Mouse (Mus musculus): ENCODE data around the gene Gsap. TPM values are rescaled to one million over a fixed set of nuclear protein-coding genes. Genes with fewer than 3 reads are reported as not detected.
A peak's percentile ranks its signal among the peaks of the same experiment; 100 is the strongest.
"Not testable (repeated sequence)": the region's sequence is repeated elsewhere in the genome, so short reads cannot be mapped to it uniquely, and the experiment has no call there.

Gsap gene
- polyA plus RNA-seq, 2 experiments from 2014 or later, result 36.4 to 48.7 TPM

DNA sequence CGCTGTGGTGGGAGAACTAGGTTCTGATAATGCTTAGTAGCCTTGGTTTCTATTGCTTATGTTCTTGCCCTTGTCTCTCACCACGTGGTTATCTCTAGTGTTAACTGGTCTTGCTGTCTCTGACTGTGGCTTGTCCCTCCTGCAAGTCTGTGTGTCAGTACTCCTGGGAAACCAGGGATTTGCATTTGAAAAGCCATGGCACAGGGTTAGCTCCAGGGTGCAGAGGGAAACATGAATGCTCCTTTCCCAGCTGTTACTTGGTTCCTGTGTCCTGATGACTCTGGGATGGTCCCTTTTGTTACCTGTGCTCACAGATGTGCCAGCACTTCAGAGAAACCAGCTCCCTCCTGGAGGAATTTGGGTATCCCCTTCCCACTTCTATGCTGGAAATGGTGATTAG is 3.0 kb upstream of the Gsap start:
- ATAC-seq, result not testable (repeated sequence)

DNA sequence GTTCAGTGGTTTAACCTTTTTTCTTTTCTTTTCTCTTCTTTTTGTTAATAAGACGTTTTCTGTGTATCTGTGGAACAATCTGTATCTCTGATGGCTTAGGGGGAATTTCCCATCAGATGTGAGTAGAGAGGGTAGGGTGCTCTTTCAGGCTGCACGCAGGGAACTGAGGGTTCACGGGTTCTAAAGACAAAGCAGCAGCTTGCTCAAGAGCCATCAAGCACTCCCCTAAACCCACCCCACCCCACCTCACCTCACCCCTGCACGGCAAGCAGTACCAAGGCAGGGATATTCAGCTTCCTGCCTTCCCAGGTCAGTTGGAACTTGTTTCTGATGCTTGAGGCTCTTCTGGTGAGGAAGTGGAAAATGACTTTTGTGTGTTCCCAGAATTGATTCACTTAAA is 766 bp downstream of the Gsap start:
- peak; percentile 46 for ATAC-seq

DNA sequence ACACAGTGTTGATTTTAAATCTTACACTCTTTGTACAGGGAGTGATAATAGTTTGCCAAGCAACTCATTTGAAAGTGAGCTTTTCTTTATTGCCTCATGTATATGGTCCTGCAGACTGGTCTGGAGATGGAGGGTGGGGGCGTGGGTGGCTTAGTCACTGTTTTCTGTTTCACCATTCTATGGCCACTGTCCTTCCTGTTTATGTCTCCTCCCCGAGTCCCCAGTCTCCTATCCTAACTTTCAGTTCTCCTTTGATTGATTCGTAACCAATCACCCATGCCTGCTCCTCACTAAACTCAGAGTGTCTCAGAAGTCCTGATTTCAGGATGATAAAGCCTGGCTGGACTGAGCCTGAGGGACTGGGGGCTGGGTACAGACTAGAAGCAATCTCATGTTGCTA is 2.4 kb downstream of the Gsap start:
- no peak for ATAC-seq

DNA sequence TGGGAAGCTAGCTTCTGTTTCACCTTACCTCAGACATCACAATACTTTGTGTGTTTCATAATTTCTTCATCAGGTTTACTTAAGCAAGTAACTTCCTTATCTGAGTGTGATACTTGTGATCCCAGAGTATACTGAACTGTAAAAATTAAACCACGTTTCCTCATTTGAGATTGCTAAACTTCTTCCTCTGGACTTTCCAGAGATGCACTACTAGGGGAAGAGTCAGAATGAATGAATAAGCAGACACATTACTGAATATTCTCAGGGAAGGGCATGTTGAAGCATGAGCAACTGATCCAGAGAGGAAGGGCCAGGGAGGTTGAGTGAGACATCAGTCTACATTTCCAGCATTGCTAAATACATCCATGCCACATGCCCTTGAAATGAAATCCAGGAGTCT is 3.0 kb downstream of the Gsap start:
- ATAC-seq, result no peak

DNA sequence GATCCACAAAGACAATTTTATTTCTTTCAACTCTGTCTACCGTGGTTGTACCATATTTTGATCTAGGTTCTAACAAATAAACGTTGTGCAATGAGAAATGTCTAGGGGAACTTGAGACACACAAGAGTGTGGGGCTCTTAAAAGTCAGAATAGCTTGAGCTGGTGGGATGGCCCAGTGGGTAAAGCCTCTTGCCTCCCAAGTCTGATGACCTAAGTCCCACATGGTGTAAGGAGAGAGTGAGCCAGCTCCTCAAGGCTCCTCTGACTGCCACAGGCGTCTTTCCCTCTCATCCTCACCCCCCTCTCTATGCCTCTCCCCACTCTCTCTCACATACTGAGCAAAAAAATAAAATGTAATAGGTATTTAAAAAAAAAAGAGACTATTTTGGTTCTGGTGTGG is 3.4 kb downstream of the Gsap start:
- no peak for ATAC-seq

DNA sequence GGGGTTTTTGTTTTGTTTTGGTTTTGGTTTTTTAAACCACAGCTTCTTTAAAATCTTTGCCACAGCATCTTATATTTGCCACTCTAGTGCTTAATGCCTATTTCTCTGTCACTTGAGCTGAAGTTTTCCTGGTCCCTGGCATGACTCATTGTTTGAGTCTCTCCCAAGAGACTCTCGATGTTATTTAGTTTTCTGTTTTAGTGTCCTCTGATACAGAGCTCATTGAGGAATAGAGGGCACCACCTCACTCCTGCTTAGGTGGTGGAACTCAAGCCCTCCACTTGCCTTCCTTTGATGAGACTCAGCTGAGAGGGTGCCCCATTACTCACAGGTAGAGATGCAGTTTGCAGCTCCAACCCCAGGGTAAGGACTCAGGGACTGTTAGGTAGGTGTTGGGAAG is 17.4 kb downstream of the Gsap start:
- ATAC-seq, result peak; percentile 32

DNA sequence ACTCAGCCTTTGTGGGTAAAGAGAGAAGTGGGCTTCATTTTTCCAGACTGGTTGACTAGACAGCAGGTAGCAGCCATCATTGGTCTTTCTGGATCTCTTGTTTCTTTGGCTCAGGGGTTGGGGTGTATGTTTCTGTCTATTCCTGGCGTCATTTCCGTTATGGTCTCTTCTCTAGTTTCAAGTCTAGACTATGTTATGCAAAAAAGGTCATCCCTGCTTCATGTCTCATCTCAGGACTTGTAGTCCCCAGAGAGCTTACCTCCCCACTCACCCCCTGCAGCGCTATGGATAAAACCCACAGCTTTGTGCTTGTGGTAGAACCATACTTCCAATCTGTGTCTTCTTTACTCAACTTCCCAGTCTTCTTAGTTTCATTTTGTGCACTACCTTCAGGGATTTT is 18.1 kb downstream of the Gsap start:
- ATAC-seq, result peak; percentile 39

DNA sequence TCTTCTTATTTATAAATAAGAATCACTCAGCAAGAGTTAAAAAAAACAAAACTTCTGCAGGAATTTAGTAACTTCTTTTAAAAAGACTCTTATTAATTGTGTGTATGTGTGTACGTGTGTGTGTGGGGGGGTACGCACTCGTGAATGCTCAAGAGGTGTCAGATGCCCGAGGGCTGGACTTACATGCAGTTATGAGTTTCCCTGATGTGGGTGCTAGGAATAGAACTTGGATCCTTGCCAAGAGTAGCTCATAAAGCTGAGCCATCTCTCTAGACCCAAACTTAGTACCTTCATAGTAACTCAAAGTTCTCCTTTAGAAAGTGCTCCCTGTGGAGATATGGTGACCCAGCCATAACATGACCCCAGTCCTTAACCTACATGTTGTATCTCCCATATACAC is 20.0 kb downstream of the Gsap start:
- ATAC-seq, result no peak

DNA sequence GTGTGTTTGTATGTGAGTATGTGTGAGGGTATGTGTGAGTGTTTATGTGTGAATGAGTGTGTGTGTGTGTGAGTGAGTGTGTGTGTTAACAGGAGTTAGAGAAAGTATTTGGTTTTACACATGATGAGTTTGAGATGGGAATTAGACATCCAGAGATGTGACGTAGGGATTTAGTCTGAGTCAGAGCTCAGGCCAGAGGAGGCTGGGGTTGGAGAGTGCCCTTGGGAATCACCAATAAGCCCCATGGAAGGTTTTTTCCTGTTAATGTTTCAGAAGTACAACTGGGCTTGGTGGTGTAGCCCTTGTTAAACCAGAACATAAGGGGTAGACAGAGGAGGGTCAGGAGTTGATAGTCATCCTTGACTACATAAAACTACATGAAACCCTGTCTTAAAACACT is 25.4 kb downstream of the Gsap start:
- no peak for ATAC-seq

DNA sequence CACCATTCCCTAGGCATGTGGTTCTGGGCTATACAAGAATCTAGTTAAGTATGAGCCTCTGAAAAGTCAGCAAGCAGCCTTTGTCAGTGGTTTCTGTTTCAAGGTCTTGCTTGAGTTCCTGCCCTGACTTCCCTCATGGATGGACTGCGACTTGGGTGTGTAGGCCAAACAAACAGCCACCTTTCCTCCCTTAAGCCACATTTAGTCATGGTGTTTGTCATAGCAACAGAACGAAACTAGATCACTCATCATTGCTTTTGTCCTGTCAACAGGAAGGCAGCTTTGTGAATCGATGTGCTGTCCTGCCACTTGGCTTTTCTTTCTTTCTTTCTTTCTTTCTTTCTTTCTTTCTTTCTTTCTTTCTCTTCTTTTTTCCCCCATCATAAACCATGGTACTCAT is 26.9 kb downstream of the Gsap start:
- ATAC-seq, result peak; percentile 49

DNA sequence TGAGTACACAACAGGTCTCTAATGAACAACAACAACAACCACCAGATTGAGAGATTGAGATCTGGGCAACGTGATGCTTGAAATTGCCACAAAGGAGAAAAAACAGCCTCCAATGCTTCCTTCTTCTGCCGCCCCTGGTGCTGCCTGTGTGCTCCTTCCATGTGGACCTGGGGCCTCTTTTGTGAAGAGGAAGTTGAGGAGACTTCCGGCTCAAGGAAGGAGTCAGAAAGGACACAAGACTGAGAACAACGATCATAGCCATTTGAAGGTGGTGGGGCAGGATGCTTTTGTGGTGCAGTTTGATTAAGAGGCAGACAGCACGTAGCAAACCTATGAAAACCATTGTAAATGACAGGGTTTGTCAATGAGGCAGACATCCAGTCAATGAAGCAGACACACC is 27.7 kb downstream of the Gsap start:
- peak; percentile 75 for ATAC-seq

DNA sequence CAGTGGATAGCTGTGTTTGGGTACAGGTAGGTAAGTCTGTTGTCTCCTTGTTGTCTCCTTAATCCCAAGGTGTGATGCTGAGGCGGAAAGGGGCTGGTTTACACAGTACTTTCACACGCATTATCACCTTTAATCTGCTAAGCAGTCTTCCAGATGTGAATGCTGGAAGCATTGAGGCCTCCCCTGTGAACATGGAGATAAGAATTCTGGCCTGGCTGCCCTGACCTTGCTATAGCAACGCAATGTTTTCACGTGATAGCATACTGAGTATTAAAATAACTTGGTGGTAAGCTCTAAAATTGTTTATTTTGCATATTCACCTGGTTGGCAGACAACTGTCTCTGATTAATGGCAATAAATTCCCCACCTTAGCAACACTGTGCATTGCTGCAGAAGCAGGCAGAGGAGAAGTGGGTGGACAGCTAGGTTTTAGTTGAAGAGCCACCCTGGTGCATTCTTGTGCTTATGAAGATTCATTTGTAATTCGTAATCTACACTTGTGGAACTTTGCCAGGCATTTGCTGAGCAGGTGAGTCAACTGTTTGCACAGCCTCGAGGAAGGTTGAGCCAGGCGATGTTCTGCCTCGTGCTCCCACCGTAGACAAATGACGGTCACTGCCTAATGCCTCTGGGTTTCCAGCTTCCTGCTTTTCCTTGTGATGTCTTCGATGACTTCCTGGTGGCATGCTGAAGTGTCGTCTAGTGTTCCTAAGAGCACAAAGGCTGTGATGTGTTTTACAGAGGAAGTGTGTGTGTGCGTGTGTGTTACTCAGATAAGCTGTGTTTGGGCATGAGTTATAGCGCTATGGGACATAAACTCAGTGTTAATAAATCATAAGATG is 31.6 kb downstream of the Gsap start:
- no peak for ATAC-seq

DNA sequence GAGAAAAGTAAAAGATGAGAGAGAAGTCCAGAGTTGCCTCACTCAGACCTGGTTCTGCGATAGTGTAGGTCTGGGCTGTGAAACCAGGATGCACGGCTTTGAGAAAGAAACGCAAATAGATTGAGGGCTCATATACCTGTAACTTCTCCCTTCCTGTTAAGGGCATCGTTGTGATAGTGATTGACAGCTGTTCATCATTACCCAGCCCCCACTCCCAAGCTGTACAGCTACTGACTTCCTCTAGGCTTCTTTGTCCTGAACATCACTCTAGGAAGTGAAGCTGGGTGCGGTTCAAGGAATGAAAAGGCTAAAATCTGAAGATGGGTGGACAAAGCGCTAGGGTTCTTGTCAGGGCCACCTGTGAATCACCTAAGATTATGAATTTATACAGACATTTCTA is 46.8 kb downstream of the Gsap start:
- peak; percentile 81 for ATAC-seq

DNA sequence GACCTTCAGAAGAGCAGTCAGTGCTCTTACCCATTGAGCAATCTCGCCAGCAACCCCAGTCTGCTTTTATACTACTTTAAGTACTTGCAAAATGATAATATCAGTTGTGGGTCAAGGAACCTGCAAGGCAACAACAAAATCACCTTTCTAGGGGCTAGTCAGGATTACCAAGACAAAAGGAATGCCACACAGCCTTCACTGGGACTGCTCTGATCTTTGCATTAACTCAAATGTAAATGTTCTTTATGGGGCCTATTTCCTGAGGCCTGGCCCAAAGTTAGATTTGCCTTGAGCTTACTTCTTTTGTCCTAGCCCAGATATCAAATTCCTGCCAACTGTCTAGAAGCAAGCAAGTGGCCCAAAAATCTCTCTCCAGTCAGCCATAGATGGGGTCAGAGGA is 58.5 kb downstream of the Gsap start:
- no peak for ATAC-seq

DNA sequence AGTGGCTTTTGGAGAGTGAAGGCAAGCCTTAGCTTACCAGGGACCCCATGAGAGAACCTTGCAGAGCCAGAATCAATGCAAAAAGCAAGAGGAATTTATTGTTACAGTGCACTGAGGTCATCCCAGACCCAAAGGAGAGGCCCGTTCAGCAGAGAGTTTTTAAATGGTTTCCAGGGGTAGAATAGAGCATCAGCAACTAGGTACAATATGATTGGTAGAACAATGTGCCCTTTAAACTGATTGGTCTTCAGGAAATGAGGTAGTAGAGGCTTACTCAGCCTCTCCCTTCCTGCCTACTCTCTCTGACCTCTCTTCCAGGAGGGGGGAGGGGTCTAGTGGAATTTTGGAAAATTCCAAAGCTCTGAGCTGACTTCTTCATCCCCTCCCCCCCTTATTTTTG is 59.2 kb downstream of the Gsap start:
- ATAC-seq, result no peak

DNA sequence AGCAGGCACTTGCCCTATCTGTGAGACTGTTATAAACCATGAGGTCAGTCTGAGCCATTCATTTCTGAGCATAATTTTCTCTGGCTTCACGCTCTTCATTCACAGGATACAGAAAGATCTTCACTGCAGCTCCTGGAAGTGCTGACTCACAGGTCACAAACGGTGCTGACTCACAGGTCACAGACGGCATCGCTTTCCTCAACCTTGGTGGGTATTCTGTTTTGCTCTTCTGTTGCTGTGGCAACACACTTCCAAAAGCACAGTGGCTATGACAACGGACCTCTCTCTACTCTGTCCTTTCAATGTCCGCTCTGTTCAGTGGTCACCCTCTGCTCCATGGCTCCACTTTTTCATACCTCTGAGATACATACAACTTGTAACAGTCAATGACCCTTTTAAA is 60.7 kb downstream of the Gsap start:
- no peak for ATAC-seq

DNA sequence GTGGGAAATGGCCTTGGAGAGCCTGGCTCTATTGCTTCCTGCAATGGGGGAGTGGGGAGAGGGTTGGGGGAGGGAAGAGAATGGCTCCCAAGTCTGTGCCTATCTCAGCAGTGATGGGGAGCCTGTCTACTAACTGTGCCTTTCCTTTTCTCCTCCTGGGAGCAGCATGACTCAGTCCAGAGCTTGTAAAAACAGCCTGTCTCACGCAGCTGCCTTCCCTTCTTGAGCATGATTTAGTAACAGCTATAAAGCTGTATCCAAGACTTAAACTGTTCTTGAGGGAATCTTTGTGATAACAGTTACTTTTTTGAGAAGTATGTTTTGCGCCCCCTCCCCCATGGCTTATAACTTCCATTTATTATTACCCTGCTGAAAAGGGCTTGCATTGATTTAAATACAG is 61.9 kb downstream of the Gsap start:
- ATAC-seq, result no peak

DNA sequence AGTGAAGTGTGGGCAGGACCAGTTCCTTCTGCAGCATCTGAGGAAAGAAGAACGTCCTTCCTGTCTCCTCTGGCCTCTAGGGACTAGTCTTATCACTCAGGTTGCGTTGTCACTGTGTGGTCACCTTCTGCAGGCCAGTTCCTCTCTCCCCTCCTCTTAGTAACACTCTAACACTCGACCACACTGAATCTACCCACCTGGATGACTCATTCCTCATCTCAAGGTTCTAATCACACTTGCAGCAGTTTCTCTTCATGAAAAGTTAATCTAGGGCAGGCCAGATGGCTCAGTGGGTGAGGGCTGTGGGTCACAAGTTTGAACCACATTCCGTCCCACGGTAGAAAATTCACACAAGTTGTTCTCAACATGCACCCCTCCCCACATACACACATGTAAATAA is 62.8 kb downstream of the Gsap start:
- no peak for ATAC-seq

DNA sequence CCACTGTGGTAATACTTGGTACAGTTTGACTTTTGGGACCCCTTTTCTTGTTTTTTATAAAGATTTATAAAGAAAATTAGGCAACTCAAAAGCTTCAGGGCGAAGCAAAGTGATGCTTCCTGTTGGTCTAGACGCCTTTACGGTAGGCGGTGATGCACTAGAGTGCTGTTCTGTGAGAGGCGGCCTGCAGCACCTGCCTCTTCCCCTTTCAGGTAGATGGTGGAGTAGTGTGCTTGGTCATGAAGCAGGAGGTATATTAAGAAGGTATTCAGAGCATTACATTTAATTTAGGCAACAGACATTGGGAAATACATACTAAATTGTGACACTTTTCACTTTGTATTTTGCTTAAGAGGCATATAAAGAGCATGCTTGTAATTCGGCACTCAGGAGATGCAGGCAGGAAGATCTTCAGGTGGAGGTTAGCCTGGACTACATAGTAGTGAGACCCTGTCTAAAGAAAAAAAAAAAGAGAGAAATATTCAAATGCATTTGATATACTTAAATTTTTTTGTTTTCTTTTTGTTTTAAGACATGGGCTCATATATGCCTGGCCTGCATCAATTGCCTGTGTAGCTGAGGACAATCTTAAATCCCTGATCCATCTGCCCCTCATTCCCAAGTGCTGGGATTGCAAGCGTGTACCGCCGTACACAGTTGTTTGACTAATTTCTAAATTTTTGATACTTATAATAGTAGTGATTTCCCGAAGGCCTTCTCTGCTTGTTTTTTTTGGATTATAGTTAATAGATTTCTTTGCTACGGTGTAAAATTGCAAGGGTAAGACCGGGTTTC is 68.9 kb downstream of the Gsap start:
- ATAC-seq, result peak; percentile 63

DNA sequence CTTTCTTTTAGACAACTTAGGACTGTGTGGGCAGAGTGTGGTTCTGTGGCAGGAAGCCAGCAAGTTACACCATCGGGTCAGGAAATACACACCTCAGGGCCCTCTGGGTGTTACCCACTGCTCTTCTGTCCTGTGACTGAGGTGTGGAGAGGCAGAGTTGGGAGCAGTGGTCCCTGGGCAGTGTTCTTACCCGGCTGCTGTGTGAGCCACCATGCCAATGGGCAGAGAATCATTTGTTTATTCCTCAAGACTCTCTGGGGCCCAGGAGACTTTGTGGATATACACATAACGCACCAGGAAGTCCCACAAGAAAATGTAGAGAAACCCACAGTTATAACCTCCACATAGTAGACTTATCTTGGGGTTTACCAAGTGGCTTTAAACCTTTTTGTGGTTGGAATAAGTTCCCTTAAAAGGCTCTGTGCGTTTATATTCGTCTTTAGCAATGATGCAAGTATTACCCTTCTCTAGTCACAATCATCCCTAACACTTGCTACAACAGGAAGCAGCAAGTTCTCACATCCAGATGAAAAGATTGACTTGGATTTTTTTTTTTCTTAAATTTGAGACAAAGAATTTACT is 69.6 kb downstream of the Gsap start:
- ATAC-seq, result peak; percentile 82

DNA sequence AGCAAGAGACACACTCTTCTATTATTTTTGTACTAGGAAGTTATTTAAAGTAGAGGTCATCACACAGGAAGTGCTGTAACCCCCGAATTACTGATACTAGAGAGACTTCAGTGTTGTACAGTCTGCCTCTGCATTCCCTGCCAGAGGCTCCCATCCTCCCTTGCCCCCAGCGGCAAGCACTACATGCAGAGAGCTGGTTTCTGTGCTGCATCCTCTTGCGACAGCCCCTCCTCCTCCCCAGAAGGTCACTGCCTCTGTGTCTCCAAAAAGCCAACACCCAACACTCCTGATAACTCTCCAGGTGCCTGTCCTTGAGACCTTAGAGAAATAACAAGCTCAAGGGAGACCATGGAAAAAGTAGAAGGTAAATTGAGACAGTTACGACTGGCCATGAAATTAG is 71.1 kb downstream of the Gsap start:
- no peak for ATAC-seq

DNA sequence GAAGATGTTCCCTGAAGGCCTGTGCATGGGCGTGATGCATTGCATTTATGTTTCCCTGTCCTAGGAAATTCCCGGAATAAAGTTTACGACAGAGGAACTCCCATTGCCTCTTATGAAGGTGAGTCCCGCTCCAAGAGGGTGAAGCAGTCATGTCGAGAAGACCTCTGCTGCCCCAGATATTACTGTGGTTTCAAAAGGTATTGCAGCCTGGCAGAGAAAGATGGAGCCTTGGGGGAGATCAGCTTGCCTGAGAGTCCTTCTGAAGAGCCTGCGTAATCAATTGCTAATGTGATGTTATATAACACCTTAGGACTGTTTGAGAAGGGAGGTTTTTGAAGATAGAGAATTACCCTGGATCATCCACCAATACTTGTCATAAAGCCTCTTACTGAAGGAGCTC is 71.8 kb downstream of the Gsap start:
- no peak for ATAC-seq

DNA sequence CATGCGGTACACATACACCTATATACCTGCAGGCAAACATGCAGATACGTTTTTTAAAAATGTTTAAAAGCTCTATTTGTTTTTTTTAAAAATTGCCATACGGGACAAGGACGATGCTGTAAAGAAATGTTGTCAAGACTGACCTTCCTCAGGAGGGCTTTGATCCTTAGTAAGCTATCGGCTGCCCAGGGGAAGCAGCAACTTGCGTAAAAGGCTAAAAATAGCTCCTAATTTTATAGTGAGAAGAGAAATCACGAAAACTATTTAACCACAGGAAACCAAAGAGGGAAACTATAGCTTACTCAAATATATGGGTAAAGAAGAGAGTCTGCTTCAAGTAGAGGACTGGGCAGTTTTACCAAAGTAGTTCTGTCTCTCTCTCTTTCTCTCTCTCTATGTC is 74.7 kb downstream of the Gsap start:
- no peak for ATAC-seq

Measured in CD4-positive, CD25-positive, alpha-beta regulatory T cell, adult 4 months (primary cell).